Comparison of ENCODE assay signal across 18 mouse cellular contexts in genomic region chr14:54705844-54706243, GRCm38 (mm10). TPM values are rescaled to one million over a fixed set of nuclear protein-coding genes. Genes with fewer than 3 reads are reported as not detected.
DNase-seq lines count a peak whose midpoint lies in the region; ATAC-seq lines count a peak whose summit lies in the region.
"Had no signal": no experiment of that assay in that cellular context is flagged by ENCODE, and none has a peak within 500 bp of the region (broad histone marks: within the 10 kb centered on the region; RNA-seq: fewer than 3 reads in every experiment).

No protein-coding gene starts in this region.

- H3K27ac ChIP-seq in limb, embryonic 12.5 days = no peak overlapping the region
- no peak overlapping the region for H3K27ac ChIP-seq in limb, embryonic 10.5 days
- H3K27ac ChIP-seq in intestine, embryonic 16.5 days (ENCODE audit: low read length) = no peak overlapping the region
- H3K27ac ChIP-seq: macrophage had no signal

- H3K4me1 ChIP-seq in limb, embryonic 12.5 days (replicated peaks) = peaks cover 3% of the 10 kb centered on the region; the same call in 1 of the 2 replicates
- H3K4me1 ChIP-seq in limb, embryonic 10.5 days = peaks cover 10% of the 10 kb centered on the region
- H3K4me1 ChIP-seq in intestine, embryonic 16.5 days (ENCODE audit: control insufficient read depth, insufficient read depth, low read length) = peaks cover 7% of the 10 kb centered on the region; the same call in 1 of the 2 replicates

- H3K9ac ChIP-seq in limb, embryonic 12.5 days (replicated peaks) = no peak overlapping the region
- H3K9ac ChIP-seq in intestine, embryonic 16.5 days (ENCODE audit: low read depth, low read length) = no peak overlapping the region
- H3K9ac ChIP-seq: heart, embryonic 15.5 days had no signal

- 0 out of 2 replicates have a peak, but pooled peaks have one; percentile 66 for ATAC-seq in limb, embryonic 12.5 days (ENCODE audit: insufficient number of reproducible peaks, insufficient read depth, low FRiP score, low TSS enrichment, low read depth)
- ATAC-seq in intestine, embryonic 16.5 days = peak; percentile 52
- no peak for ATAC-seq in frontal cortex, adult (ENCODE audit: low TSS enrichment)
- ATAC-seq: forebrain, embryonic 14.5 days had no signal

- H3K36me3 ChIP-seq in limb, embryonic 12.5 days = no peaks in the 10 kb centered on the region
- H3K36me3 ChIP-seq in limb, embryonic 10.5 days = no peaks in the 10 kb centered on the region
- no peaks in the 10 kb centered on the region for H3K36me3 ChIP-seq in intestine, embryonic 16.5 days (ENCODE audit: control insufficient read depth, insufficient read depth, low read length)
- H3K36me3 ChIP-seq: heart, embryonic 15.5 days had no signal

- no peak for DNase-seq in limb, embryonic 10.5 days (ENCODE audit: low spot score)
- peak; percentile 85 for DNase-seq in c-Kit-negative CD71-positive TER-119-positive erythroid progenitor cells, embryonic 14.5 days (ENCODE audit: low read depth, low spot score)
- DNase-seq in spleen, postnatal 10 days (ENCODE audit: low spot score in 2 of 2) = peak; percentile 66 to 90
- DNase-seq in gastrocnemius, adult 18-20 months (ENCODE audit: low spot score) = no peak
- no peak for DNase-seq in frontal cortex, postnatal 14 days (ENCODE audit: low spot score in 2 of 2)
- DNase-seq: kidney, adult 2 months; right cerebral cortex, postnatal 25 days; thymus, postnatal 36 days had no signal

- no peaks in the 10 kb centered on the region for H3K9me3 ChIP-seq in limb, embryonic 12.5 days
- no peaks in the 10 kb centered on the region for H3K9me3 ChIP-seq in limb, embryonic 10.5 days (replicated peaks)
- H3K9me3 ChIP-seq in intestine, embryonic 16.5 days (ENCODE audit: control insufficient read depth, low read length) = no peaks in the 10 kb centered on the region
- H3K9me3 ChIP-seq: heart, embryonic 15.5 days had no signal

- no peak overlapping the region for H3K4me2 ChIP-seq in limb, embryonic 12.5 days
- H3K4me2 ChIP-seq in intestine, embryonic 16.5 days (ENCODE audit: low read depth, low read length) = no peak overlapping the region

- peaks cover 24% of the 10 kb centered on the region for H3K27me3 ChIP-seq in limb, embryonic 12.5 days
- peaks cover 10% of the 10 kb centered on the region; the same call in 1 of the 2 replicates for H3K27me3 ChIP-seq in limb, embryonic 10.5 days (ENCODE audit: low read depth, poor library complexity, severe bottlenecking)
- H3K27me3 ChIP-seq in intestine, embryonic 16.5 days (replicated peaks; ENCODE audit: control insufficient read depth, insufficient read depth, low read length) = no peaks in the 10 kb centered on the region; the same call in 1 of the 2 replicates
- H3K27me3 ChIP-seq: heart, embryonic 15.5 days had no signal

- H3K4me3 ChIP-seq in limb, embryonic 12.5 days (replicated peaks) = no peak overlapping the region
- H3K4me3 ChIP-seq in limb, embryonic 10.5 days = no peak overlapping the region
- H3K4me3 ChIP-seq in intestine, embryonic 16.5 days (ENCODE audit: low read length) = no peak overlapping the region
- H3K4me3 ChIP-seq: heart, embryonic 15.5 days had no signal

- 40% methylated on average over 5 of the region's 5 CpGs for WGBS in limb, embryonic 12.5 days
- 47% methylated on average over 5 of the region's 5 CpGs for WGBS in limb, embryonic 10.5 days
- WGBS in intestine, embryonic 16.5 days = 35% methylated on average over 5 of the region's 5 CpGs

RNA-seq across cellular contexts. Expression of gene Cebpe, which starts 6.1 kb away (rescaled TPM):
- not detected in 2 replicates for polyA plus RNA-seq in limb, embryonic 12.5 days (2016; fragmentation: Nextera tagmentation; extraction: Ambion mirVana)
- polyA plus RNA-seq in limb, embryonic 10.5 days (2016; fragmentation: Nextera tagmentation; extraction: Ambion mirVana) = not detected in 2 replicates
- polyA plus RNA-seq in intestine, embryonic 16.5 days (2015; fragmentation: Nextera tagmentation; extraction: Ambion mirVana) = 0.28 TPM in 1 of 2 replicates, not detected in the other
- not detected for total RNA-seq in gastrocnemius, adult 18-20 months (2021)
- total RNA-seq: adrenal gland, postnatal 36 days; left cerebral cortex, adult 8-10 months had no signal
- polyA plus RNA-seq: cortical plate, adult 2 months; forebrain, embryonic 14.5 days; neural tube, embryonic 11.5 days had no signal

RNA-seq across cellular contexts. Expression of gene Gm29776, which starts 7.2 kb away (rescaled TPM):
- polyA plus RNA-seq in limb, embryonic 12.5 days (2016; fragmentation: Nextera tagmentation; extraction: Ambion mirVana) = 0.16 and 0.23 TPM in 2 replicates
- 0.10 and 0.16 TPM in 2 replicates for polyA plus RNA-seq in limb, embryonic 10.5 days (2016; fragmentation: Nextera tagmentation; extraction: Ambion mirVana)
- polyA plus RNA-seq in intestine, embryonic 16.5 days (2015; fragmentation: Nextera tagmentation; extraction: Ambion mirVana) = 0.07 and 0.15 TPM in 2 replicates
- not detected for total RNA-seq in gastrocnemius, adult 18-20 months (2021)
- total RNA-seq: left cerebral cortex, adult 8-10 months had no signal
- polyA plus RNA-seq: macrophage had no signal

RNA-seq across cellular contexts. Expression of gene Acin1, which starts 19.1 kb away (rescaled TPM):
- 148 and 175 TPM in 2 replicates for polyA plus RNA-seq in limb, embryonic 12.5 days (2016; fragmentation: Nextera tagmentation; extraction: Ambion mirVana)
- polyA plus RNA-seq in limb, embryonic 10.5 days (2016; fragmentation: Nextera tagmentation; extraction: Ambion mirVana) = 142 and 144 TPM in 2 replicates
- 78.7 and 82.6 TPM in 2 replicates for polyA plus RNA-seq in intestine, embryonic 16.5 days (2015; fragmentation: Nextera tagmentation; extraction: Ambion mirVana)
- total RNA-seq in gastrocnemius, adult 18-20 months (2021) = 10 to 100 TPM; 62.6 to 72.6 TPM

RNA-seq across cellular contexts. Expression of gene 1700123O20Rik, which starts 19.8 kb away (rescaled TPM):
- polyA plus RNA-seq in limb, embryonic 12.5 days (2016; fragmentation: Nextera tagmentation; extraction: Ambion mirVana) = 105 TPM in 2 replicates
- polyA plus RNA-seq in limb, embryonic 10.5 days (2016; fragmentation: Nextera tagmentation; extraction: Ambion mirVana) = 112 and 116 TPM in 2 replicates
- polyA plus RNA-seq in intestine, embryonic 16.5 days (2015; fragmentation: Nextera tagmentation; extraction: Ambion mirVana) = 82.0 and 90.2 TPM in 2 replicates
- 10 to 100 TPM in 1 of 2 experiments, 1 to 10 TPM in 1; 7.8 to 10.6 TPM for total RNA-seq in gastrocnemius, adult 18-20 months (2021)

Comparison
In these comparisons a context has a peak if more than half of its experiments do, and no peak if none do; other contexts are left out.
1. DNase-seq: peak in c-Kit-negative CD71-positive TER-119-positive erythroid progenitor cells, embryonic 14.5 days (single experiment) and spleen, postnatal 10 days (2 of 2); none in limb, embryonic 10.5 days (single experiment), gastrocnemius, adult 18-20 months (single experiment) and frontal cortex, postnatal 14 days (0 of 2).